Mouse (Mus musculus) spleen, adult 12 weeks (tissue): ENCODE measurements around the gene Rtn4ip1.
"Not testable (repeated sequence)": the region's sequence is repeated elsewhere in the genome, so short reads cannot be mapped to it uniquely, and the experiment has no call there.

Experiments
- DNase-seq: peaks from one replicate; pipeline ENCODE4 v3.0.0; 2022; ENCODE audit warnings: low spot score

Rtn4ip1 gene

GRCm38 (mm10) chr10:43928596-43928995 lies 27.0 kb downstream of the Rtn4ip1 start:
- DNase-seq: no peak

GRCm38 (mm10) chr10:43939136-43939662 lies 37.6 kb downstream of the Rtn4ip1 start:
- no peak for DNase-seq

- DNase-seq: no peak
These were observed 42.1 kb downstream of the Rtn4ip1 start for GRCm38 (mm10) chr10:43943736-43944135.

- DNase-seq: no peak
These were observed 43.8 kb downstream of the Rtn4ip1 start for GRCm38 (mm10) chr10:43945435-43945834.

GRCm38 (mm10) chr10:43953942-43954341 lies 52.3 kb downstream of the Rtn4ip1 start:
- DNase-seq: peak; percentile 55

GRCm38 (mm10) chr10:43964943-43965342 lies 63.3 kb downstream of the Rtn4ip1 start:
- DNase-seq: no peak

- no peak for DNase-seq
These were observed 71.6 kb downstream of the Rtn4ip1 start for GRCm38 (mm10) chr10:43973244-43973643.

GRCm38 (mm10) chr10:43977353-43977752 lies 75.7 kb downstream of the Rtn4ip1 start:
- no peak for DNase-seq

GRCm38 (mm10) chr10:43980080-43980479 lies 78.5 kb downstream of the Rtn4ip1 start:
- no peak for DNase-seq

GRCm38 (mm10) chr10:43980742-43981141 lies 79.1 kb downstream of the Rtn4ip1 start:
- DNase-seq: not testable (repeated sequence)

GRCm38 (mm10) chr10:43982470-43982869 lies 80.9 kb downstream of the Rtn4ip1 start:
- DNase-seq: no peak

GRCm38 (mm10) chr10:43983241-43983640 lies 81.6 kb downstream of the Rtn4ip1 start:
- no peak for DNase-seq

GRCm38 (mm10) chr10:43983866-43984265 lies 82.3 kb downstream of the Rtn4ip1 start:
- no peak for DNase-seq

- no peak for DNase-seq
These were observed 89.7 kb downstream of the Rtn4ip1 start for GRCm38 (mm10) chr10:43991268-43991667.

- no peak for DNase-seq
These were observed 90.9 kb downstream of the Rtn4ip1 start for GRCm38 (mm10) chr10:43992506-43992905.

- no peak for DNase-seq
These were observed 91.6 kb downstream of the Rtn4ip1 start for GRCm38 (mm10) chr10:43993198-43993597.

- no peak for DNase-seq
These were observed 94.4 kb downstream of the Rtn4ip1 start for GRCm38 (mm10) chr10:43995858-43996650.

GRCm38 (mm10) chr10:43997276-43997675 lies 95.7 kb downstream of the Rtn4ip1 start:
- no peak for DNase-seq

- DNase-seq: no peak
These were observed 96.4 kb downstream of the Rtn4ip1 start for GRCm38 (mm10) chr10:43998023-43998422.

GRCm38 (mm10) chr10:43998503-43999082 lies 97.0 kb downstream of the Rtn4ip1 start:
- DNase-seq: no peak

- DNase-seq: no peak
These were observed 98.7 kb downstream of the Rtn4ip1 start for GRCm38 (mm10) chr10:44000156-44000865.
